ENCODE assay signal across 8 mouse cellular contexts in genomic region chr4:101293661-101294060, GRCm38 (mm10). TPM values are rescaled to one million over a fixed set of nuclear protein-coding genes. Genes with fewer than 3 reads are reported as not detected.
DNase-seq lines count a peak whose midpoint lies in the region; ATAC-seq and TF ChIP-seq lines count a peak whose summit lies in the region.

No protein-coding gene starts in this region.

- no peaks in the 10 kb centered on the region for H3K27me3 ChIP-seq in kidney, adult 2 months (replicated peaks; ENCODE audit: control insufficient read depth, insufficient read depth, low read length)
- H3K27me3 ChIP-seq in embryonic facial prominence, embryonic 14.5 days (replicated peaks; ENCODE audit: control insufficient read depth, insufficient read depth, low read length): peaks cover 10% of the 10 kb centered on the region
- peaks cover 7% of the 10 kb centered on the region; the same call in 1 of the 2 replicates for H3K27me3 ChIP-seq in liver, embryonic 11.5 days (replicated peaks; ENCODE audit: control insufficient read depth, insufficient read depth, low read length)

- peak overlapping the region; percentile 54; the same call in 1 of the 2 replicates for H3K4me3 ChIP-seq in kidney, adult 2 months (ENCODE audit: insufficient read depth, low read depth, low read length)
- peak overlapping the region; percentile 78 for H3K4me3 ChIP-seq in bone marrow, adult 2 months (replicated peaks; ENCODE audit: control insufficient read depth, low read depth, low read length)
- H3K4me3 ChIP-seq in embryonic facial prominence, embryonic 14.5 days (ENCODE audit: low read depth, low read length): 0 out of 2 replicates have a peak overlapping the region, but pooled peaks have one; percentile 48
- peak overlapping the region; percentile 52 for H3K4me3 ChIP-seq in liver, embryonic 11.5 days (ENCODE audit: low read depth, low read length)

- H3K9ac ChIP-seq in embryonic facial prominence, embryonic 14.5 days (ENCODE audit: low read depth, low read length): no peak overlapping the region
- H3K9ac ChIP-seq in liver, embryonic 11.5 days (ENCODE audit: low read depth, low read length): peak overlapping the region; percentile 72

- peak overlapping the region; percentile 94 for H3K27ac ChIP-seq in kidney, adult 2 months (ENCODE audit: insufficient read depth, low read depth, low read length)
- H3K27ac ChIP-seq in bone marrow, adult 2 months (ENCODE audit: control insufficient read depth, insufficient read depth, low read depth, low read length, poor library complexity): peak overlapping the region; percentile 98
- H3K27ac ChIP-seq in embryonic facial prominence, embryonic 14.5 days (replicated peaks; ENCODE audit: low read depth, low read length): no peak overlapping the region
- H3K27ac ChIP-seq in liver, embryonic 11.5 days (ENCODE audit: low read depth, low read length): peak overlapping the region; percentile 52; the same call in 1 of the 2 replicates

- WGBS in kidney, adult 2 months: 69% methylated on average over 9 of the region's 9 CpGs
- WGBS in bone marrow, adult 2 months: 52% methylated on average over 9 of the region's 9 CpGs
- 44% methylated on average over 9 of the region's 9 CpGs for WGBS in embryonic facial prominence, embryonic 14.5 days
- WGBS in liver, embryonic 11.5 days: 51% methylated on average over 9 of the region's 9 CpGs

- no peaks in the 10 kb centered on the region for H3K36me3 ChIP-seq in kidney, adult 2 months (ENCODE audit: control insufficient read depth, insufficient read depth, low read length)
- H3K36me3 ChIP-seq in embryonic facial prominence, embryonic 14.5 days (ENCODE audit: control insufficient read depth, insufficient read depth, low read length): no peaks in the 10 kb centered on the region
- no peaks in the 10 kb centered on the region for H3K36me3 ChIP-seq in liver, embryonic 11.5 days (ENCODE audit: control insufficient read depth, insufficient read depth, low read length)

- peak overlapping the region; percentile 91 for H3K4me2 ChIP-seq in embryonic facial prominence, embryonic 14.5 days (ENCODE audit: low read depth, low read length)
- H3K4me2 ChIP-seq in liver, embryonic 11.5 days: peak overlapping the region; percentile 84

- no peaks in the 10 kb centered on the region for H3K9me3 ChIP-seq in embryonic facial prominence, embryonic 14.5 days (ENCODE audit: control insufficient read depth, low read length)
- H3K9me3 ChIP-seq in liver, embryonic 11.5 days (ENCODE audit: control insufficient read depth, low read length): no peaks in the 10 kb centered on the region

- no peak for ATAC-seq in embryonic facial prominence, embryonic 14.5 days (ENCODE audit: low read depth)
- no peak for ATAC-seq in liver, embryonic 11.5 days (replicated peaks; ENCODE audit: low FRiP score)

- intact Hi-C loops in left cerebral cortex, postnatal 25 days (cut with DNase I): loop anchor here (2.0 kb wide), 1 partner anchor 29 kb away; the partner anchor contains the start of gene Jak1
- intact Hi-C loops in left cerebral cortex, postnatal 4 days (cut with DNase I): no loop called here

- no peak for DNase-seq in kidney, adult 2 months
- no peak for DNase-seq in kidney, adult 18-20 months
- no peak for DNase-seq in embryonic facial prominence, embryonic 14.5 days (ENCODE audit: low spot score)
- DNase-seq in liver, embryonic 11.5 days (ENCODE audit: low spot score): no peak
- no peak for DNase-seq in left cerebral cortex, postnatal 25 days (ENCODE audit: low spot score in 2 of 2)
- DNase-seq in left cerebral cortex, postnatal 4 days: no peak
- DNase-seq in frontal cortex, postnatal 36 days (ENCODE audit: low spot score in 2 of 2): no peak

- peaks cover 15% of the 10 kb centered on the region for H3K4me1 ChIP-seq in kidney, adult 2 months (ENCODE audit: control insufficient read depth, insufficient read depth, low read length)
- peaks cover 6% of the 10 kb centered on the region; the same call in 1 of the 2 replicates for H3K4me1 ChIP-seq in bone marrow, adult 2 months (ENCODE audit: control insufficient read depth, insufficient read depth, low read length)
- 0 out of 2 replicates have a peak, but pooled peaks cover 5% of the 10 kb centered on the region for H3K4me1 ChIP-seq in embryonic facial prominence, embryonic 14.5 days (ENCODE audit: control insufficient read depth, insufficient read depth, low read length)
- H3K4me1 ChIP-seq in liver, embryonic 11.5 days (replicated peaks; ENCODE audit: control insufficient read depth, insufficient read depth, low read length): 0 out of 2 replicates have a peak, but pooled peaks cover 4% of the 10 kb centered on the region

- no peak for TF ChIP-seq CTCF in kidney, adult 2 months (conservative IDR thresholded peaks at IDR 0.05; ENCODE audit: insufficient read depth, insufficient read length, low read depth, low read length)
- TF ChIP-seq CTCF in bone marrow, adult 2 months (IDR thresholded peaks at IDR 0.05; ENCODE audit: control insufficient read depth, insufficient read depth, low read length): no peak

- TF ChIP-seq POLR2A in kidney, adult 2 months (IDR thresholded peaks at IDR 0.05; ENCODE audit: low read depth, low read length): no peak
- no peak for TF ChIP-seq POLR2A in bone marrow, adult 2 months (IDR thresholded peaks at IDR 0.05; ENCODE audit: borderline replicate concordance, control insufficient read depth, low read depth, low read length)

RNA-seq across cellular contexts. Expression of gene Jak1, which starts 28.6 kb away (rescaled TPM):
- 38.5 and 46.5 TPM in 2 replicates for polyA plus RNA-seq in kidney, adult 2 months (2012; rRNA removed)
- 29.3 and 44.7 TPM in 2 replicates for polyA plus RNA-seq in bone marrow, adult 2 months (2011; ENCODE audit: insufficient read depth, insufficient read length, low replicate concordance, missing spikeins)
- polyA plus RNA-seq in embryonic facial prominence, embryonic 14.5 days (2014; fragmentation: Nextera tagmentation; extraction: Ambion mirVana): 82.2 and 92.4 TPM in 2 replicates
- 80.0 and 83.0 TPM in 2 replicates for polyA plus RNA-seq in liver, embryonic 11.5 days (2014; fragmentation: Nextera tagmentation; extraction: Ambion mirVana)
- 100 to 1,000 TPM; 122 to 124 TPM for total RNA-seq in left cerebral cortex, postnatal 25 days (2021)
- 100 to 1,000 TPM; 103 to 106 TPM for total RNA-seq in left cerebral cortex, postnatal 4 days (2021)
